Mouse (Mus musculus) myocyte (in vitro differentiated cells): Measurements from ENCODE around the gene Arid3c. TPM values are rescaled to one million over a fixed set of nuclear protein-coding genes. Genes with fewer than 3 reads are reported as not detected.
A peak's percentile ranks its signal among the peaks of the same experiment; 100 is the strongest.
"Not testable (repeated sequence)": the region's sequence is repeated elsewhere in the genome, so short reads cannot be mapped to it uniquely, and the experiment has no call there.

ENCODE experiments used
- H3K27me3 ChIP-seq: one replicate; pipeline ENCODE4 v1.6.1; 2011; ENCODE audit not compliant: control insufficient read depth, insufficient read depth, insufficient read length
- H3K36me3 ChIP-seq: one replicate; pipeline ENCODE4 v1.6.1; 2011; ENCODE audit not compliant: control insufficient read depth, insufficient read depth
- H3K4me2 ChIP-seq: one replicate; pipeline ENCODE4 v1.6.1; 2011; ENCODE audit warnings: low read depth, control low read depth
- H3K4me3 ChIP-seq: one replicate; pipeline ENCODE4 v1.5.1; 2011; ENCODE audit warnings: mild to moderate bottlenecking, control low read depth, moderate library complexity
- H3K79me2 ChIP-seq: one replicate; pipeline ENCODE4 v1.6.1; 2011; ENCODE audit not compliant: control insufficient read depth, insufficient read depth
- H3ac ChIP-seq: one replicate; pipeline ENCODE4 v1.6.1; 2011; ENCODE audit not compliant: control insufficient read depth, insufficient read length
- CEBPB ChIP-seq: IDR thresholded peaks from 2 replicates; pipeline ENCODE4 v1.6.1; 2011; ENCODE audit warnings: mild to moderate bottlenecking, moderate library complexity; ENCODE audit not compliant: poor library complexity, insufficient read depth, severe bottlenecking
- E2F4 ChIP-seq: IDR thresholded peaks from one replicate; pipeline ENCODE4 v1.6.1; 2011; ENCODE audit warnings: mild to moderate bottlenecking, control low read depth, moderate library complexity; ENCODE audit not compliant: insufficient read depth
- MAX ChIP-seq: IDR thresholded peaks from one replicate; pipeline ENCODE4 v1.6.1; 2011; ENCODE audit warnings: low read depth, mild to moderate bottlenecking, control low read depth
- MYOD1 ChIP-seq, 3 experiments: IDR thresholded peaks; one replicate each; pipeline ENCODE4 v1.6.1; 2011; ENCODE audit warnings: control low read depth in 2 of 3, low read depth in 2 of 3, mild to moderate bottlenecking in 2 of 3, moderate library complexity in 1 of 3; ENCODE audit not compliant: insufficient read length in 2 of 3, control insufficient read depth in 1 of 3
- MYOG ChIP-seq, 3 experiments: IDR thresholded peaks; one replicate each; pipeline ENCODE4 v1.6.1; 2011; ENCODE audit warnings: control low read depth in 2 of 3, low read depth in 2 of 3, mild to moderate bottlenecking in 2 of 3; ENCODE audit not compliant: insufficient read length in 2 of 3, control insufficient read depth in 1 of 3, insufficient read depth in 1 of 3
- POLR2A ChIP-seq: IDR thresholded peaks from one replicate; pipeline ENCODE4 v1.6.1; 2011; ENCODE audit warnings: low read depth, mild to moderate bottlenecking, control low read depth, moderate library complexity; ENCODE audit not compliant: insufficient read length
- POLR2AphosphoS2 ChIP-seq: IDR thresholded peaks from one replicate; pipeline ENCODE4 v1.6.1; 2011; ENCODE audit warnings: low read depth, control low read depth; ENCODE audit not compliant: insufficient read length
- REST ChIP-seq: IDR thresholded peaks from one replicate; pipeline ENCODE4 v1.6.1; 2011; ENCODE audit warnings: mild to moderate bottlenecking, control low read depth, moderate library complexity; ENCODE audit not compliant: insufficient read depth, insufficient read length
- SRF ChIP-seq: IDR thresholded peaks from one replicate; pipeline ENCODE4 v1.6.1; 2011; ENCODE audit warnings: low read depth; ENCODE audit not compliant: control insufficient read depth, insufficient read length
- TCF12 ChIP-seq: IDR thresholded peaks from one replicate; pipeline ENCODE4 v1.6.1; 2011; ENCODE audit warnings: mild to moderate bottlenecking, control low read depth; ENCODE audit not compliant: poor library complexity, insufficient read depth, severe bottlenecking
- TCF3 ChIP-seq: IDR thresholded peaks from one replicate; pipeline ENCODE4 v1.6.1; 2011; ENCODE audit warnings: low read depth, control low read depth; ENCODE audit not compliant: insufficient read length
- USF1 ChIP-seq: IDR thresholded peaks from one replicate; pipeline ENCODE4 v1.6.1; 2011; ENCODE audit warnings: low read depth, mild to moderate bottlenecking, control low read depth, moderate library complexity
- polyA plus RNA-seq: library from polyadenylated mRNA; unstranded; fragments of >200 nt; fragmentation: generic; extraction: Trizol; gene quantifications from one replicate; pipeline ENCODE4 v1.2.1, GENCODE M21; 2012; ENCODE audit warnings: missing spikeins

Arid3c gene
- polyA plus RNA-seq, 1 experiment: not detected

DNA sequence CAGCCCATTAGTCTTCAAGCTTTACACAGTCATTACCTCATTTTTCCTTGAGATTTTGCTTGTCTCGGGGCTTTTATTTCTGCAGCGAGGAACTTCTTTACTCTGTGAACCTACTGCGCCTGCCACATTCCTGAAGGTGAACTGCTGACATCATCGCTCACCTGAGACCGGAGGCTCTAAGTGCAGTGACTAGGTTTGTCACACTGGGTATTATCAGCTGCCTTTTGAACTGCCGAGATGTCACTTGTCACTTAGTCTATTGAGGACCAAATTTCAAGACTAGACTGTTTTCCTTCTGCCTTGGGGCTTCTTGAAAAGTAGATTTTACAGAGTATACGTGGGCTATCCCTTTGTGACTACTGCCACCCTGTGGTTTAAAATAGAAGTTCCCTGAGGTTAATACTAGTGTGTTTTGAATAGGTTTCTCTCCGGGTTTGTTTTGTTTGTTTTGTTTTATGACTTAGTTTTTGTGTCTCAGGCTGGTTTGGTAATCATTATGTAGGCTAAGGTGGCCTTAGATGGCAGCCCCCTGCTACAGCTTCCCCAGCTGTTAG, 22.7 kb downstream of the Arid3c start:
- H3ac ChIP-seq: no peak overlapping the region
- TF ChIP-seq SRF (no peak), TCF3 (no peak), USF1 (no peak), POLR2A (no peak), TCF12 (no peak), MAX (no peak), MYOD1 (IDR thresholded peaks at IDR 0.05; ENCODE audit: control insufficient read depth in 1 of 3, insufficient read length in 2 of 3, low read depth in 2 of 3) (no peak), POLR2AphosphoS2 (no peak), CEBPB (no peak), MYOG (IDR thresholded peaks at IDR 0.05; ENCODE audit: control insufficient read depth in 1 of 3, insufficient read depth in 1 of 3, insufficient read length in 2 of 3, low read depth in 2 of 3) (no peak), E2F4 (no peak), REST (no peak)
- peaks cover 12% of the 10 kb centered on the region for H3K27me3 ChIP-seq
- H3K79me2 ChIP-seq: peaks cover 8% of the 10 kb centered on the region
- no peak overlapping the region for H3K4me3 ChIP-seq
- peak overlapping the region; percentile 39 for H3K4me2 ChIP-seq
- no peaks in the 10 kb centered on the region for H3K36me3 ChIP-seq

DNA sequence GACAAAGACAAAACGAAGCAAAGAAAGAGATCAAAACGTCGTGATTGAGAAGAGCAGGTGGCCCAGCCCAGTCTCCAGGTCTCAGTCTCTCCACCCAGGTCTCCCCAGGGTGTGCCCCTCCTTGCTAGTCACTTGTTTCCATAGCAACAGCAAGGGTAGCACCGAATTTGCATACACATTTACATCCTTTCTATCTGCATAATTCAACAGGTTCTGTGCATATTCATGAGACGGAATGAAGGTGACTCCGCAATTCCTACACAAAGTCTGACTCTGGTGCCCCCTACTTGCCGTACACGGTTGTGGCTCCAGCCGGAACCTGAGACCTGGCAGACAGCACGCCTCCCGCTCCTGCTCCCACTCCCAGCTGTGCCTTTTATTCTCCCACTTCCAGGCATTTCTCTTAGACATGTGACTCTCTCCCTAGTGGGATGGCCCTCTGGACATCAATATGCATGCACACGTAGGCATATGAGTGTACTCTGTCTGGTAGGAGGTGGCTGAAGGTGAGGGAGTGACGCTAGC, 23.9 kb downstream of the Arid3c start:
- Histone ChIP-seq H3K4me2 (peak overlapping the region; percentile 52), H3K36me3 (no peaks in the 10 kb centered on the region), H3K27me3 (peaks cover 12% of the 10 kb centered on the region), H3K4me3 (no peak overlapping the region), H3ac (no peak overlapping the region), H3K79me2 (no peaks in the 10 kb centered on the region)
- TF ChIP-seq MYOD1 (IDR thresholded peaks at IDR 0.05; ENCODE audit: control insufficient read depth in 1 of 3, insufficient read length in 2 of 3, low read depth in 2 of 3): peak in 1 of 3 experiments; percentile 16
- TF ChIP-seq TCF12: no peak
- no peak for TF ChIP-seq POLR2AphosphoS2

DNA sequence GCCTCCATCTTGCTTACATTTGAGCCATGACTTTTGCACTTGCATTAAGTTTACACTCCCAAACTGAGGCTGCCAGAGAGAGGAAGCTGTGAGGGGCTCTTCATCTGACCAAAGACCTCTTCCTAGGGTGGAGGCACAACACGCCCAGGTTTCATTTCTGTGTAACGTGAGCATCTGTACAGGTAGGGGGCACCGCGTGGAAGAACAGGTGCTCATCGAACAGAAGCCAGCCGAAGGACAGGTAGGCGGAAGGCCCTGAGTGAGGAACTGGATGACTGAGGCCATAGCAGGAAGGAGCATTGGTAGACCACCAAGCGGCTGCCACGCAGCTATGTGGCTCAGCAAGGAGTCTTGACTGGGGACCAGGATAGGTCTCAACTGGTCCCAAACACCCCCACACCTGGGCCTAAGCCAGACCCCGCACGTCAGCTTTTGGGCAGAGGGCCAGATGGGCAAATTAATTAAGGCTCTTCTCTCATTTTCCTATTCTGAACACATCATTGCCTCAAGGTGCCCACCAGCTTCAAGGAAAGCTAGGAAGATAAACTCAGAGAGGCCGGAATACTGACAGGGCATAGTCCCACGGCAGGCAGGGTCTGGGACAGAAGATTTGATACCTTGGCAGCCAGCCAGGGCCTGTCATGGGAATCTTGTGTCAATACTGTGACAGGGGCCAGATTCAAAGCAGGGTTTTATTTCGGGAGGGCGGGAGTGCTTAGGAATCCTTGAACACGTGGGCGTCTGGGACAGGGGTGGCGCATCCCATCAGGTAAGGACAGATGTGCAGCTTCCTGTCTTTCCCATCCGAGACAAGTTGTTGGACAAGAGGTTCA, 24.8 kb downstream of the Arid3c start:
- Histone ChIP-seq H3K4me2 (peak overlapping the region; percentile 52), H3K4me3 (no peak overlapping the region), H3ac (no peak overlapping the region), H3K27me3 (peaks cover 12% of the 10 kb centered on the region), H3K36me3 (no peaks in the 10 kb centered on the region), H3K79me2 (no peaks in the 10 kb centered on the region)
- TF ChIP-seq MAX (no peak), CEBPB (no peak), TCF3 (no peak), POLR2AphosphoS2 (no peak), REST (no peak), E2F4 (no peak), SRF (no peak), USF1 (no peak), MYOD1 (IDR thresholded peaks at IDR 0.05; ENCODE audit: control insufficient read depth in 1 of 3, insufficient read length in 2 of 3, low read depth in 2 of 3) (no peak), POLR2A (no peak), TCF12 (no peak), MYOG (IDR thresholded peaks at IDR 0.05; ENCODE audit: control insufficient read depth in 1 of 3, insufficient read depth in 1 of 3, insufficient read length in 2 of 3, low read depth in 2 of 3) (no peak)

DNA sequence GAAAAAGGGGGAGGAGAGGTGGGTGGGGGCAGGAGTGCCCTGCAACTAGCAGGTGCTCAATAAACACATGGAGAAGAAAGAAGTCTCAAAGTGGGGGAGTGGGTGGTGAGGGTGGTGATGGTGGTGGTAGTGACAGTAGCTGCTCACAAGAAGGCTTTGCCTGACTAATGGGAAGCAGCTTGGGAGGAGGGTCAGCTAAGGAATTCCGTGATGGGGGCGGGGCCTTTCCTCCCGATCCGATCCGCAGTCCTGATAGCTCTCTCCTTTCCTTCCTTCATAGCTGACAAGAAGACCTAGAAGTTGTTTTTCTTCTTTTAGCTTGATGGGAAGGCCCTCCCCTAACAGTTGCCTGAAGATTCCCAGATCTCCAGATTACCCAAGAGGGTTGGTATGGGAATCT, 26.3 kb downstream of the Arid3c start:
- TF ChIP-seq POLR2AphosphoS2 (no peak), TCF3 (no peak), POLR2A (no peak), E2F4 (no peak), MAX (no peak), TCF12 (no peak), MYOD1 (IDR thresholded peaks at IDR 0.05; ENCODE audit: control insufficient read depth in 1 of 3, insufficient read length in 2 of 3, low read depth in 2 of 3) (no peak), CEBPB (no peak), REST (no peak), USF1 (no peak), MYOG (IDR thresholded peaks at IDR 0.05; ENCODE audit: control insufficient read depth in 1 of 3, insufficient read depth in 1 of 3, insufficient read length in 2 of 3, low read depth in 2 of 3) (no peak)
- H3K4me3 ChIP-seq: no peak overlapping the region
- no peak overlapping the region for H3K4me2 ChIP-seq
- peaks cover 12% of the 10 kb centered on the region for H3K27me3 ChIP-seq
- H3ac ChIP-seq: no peak overlapping the region
- H3K36me3 ChIP-seq: no peaks in the 10 kb centered on the region
- H3K79me2 ChIP-seq: no peaks in the 10 kb centered on the region

DNA sequence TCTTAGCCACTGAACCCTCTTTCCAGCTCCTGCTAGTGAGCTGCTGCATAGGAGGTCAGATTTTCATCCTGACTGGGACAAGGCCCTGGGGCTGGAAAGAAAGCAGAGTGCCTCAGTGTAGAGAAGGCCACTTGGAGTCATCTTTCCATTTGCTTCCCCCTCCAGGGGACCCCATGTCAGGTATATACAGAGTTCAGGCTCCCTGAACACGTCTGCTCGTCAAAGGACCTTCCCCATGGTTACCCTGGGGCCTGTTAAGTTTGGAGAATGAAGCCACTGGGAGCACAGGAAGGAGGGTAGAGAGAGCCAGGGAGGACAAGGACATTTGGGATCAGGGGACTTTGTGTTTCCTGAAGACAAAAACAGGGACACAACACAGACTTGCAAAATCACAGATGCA, 28.7 kb downstream of the Arid3c start:
- not testable (repeated sequence) for H3K4me3 ChIP-seq, H3ac ChIP-seq, H3K4me2 ChIP-seq, H3K36me3 ChIP-seq, H3K79me2 ChIP-seq
- peaks cover 15% of the 10 kb centered on the region for H3K27me3 ChIP-seq

DNA sequence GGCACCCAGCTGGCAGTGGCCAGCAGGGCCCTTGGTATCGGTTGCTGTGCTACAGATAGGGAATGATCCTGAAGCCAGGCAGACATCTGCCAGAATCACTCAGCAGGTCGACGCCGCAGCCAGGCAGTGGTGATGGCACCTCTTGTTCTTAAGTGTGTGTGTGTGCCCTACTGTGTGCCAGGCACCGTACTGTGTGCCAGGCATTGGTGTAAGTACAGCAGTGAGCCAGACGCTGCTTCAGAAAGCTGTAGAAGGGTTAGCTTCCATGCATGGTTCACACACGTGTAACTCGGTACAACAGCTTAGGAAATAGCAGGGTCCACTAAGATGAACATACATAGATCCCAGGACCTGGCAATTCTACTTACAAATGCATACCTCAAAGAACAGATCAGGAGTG, 30.7 kb downstream of the Arid3c start:
- not testable (repeated sequence) for H3K4me2 ChIP-seq, H3K4me3 ChIP-seq
- H3K27me3 ChIP-seq: peaks cover 15% of the 10 kb centered on the region

DNA sequence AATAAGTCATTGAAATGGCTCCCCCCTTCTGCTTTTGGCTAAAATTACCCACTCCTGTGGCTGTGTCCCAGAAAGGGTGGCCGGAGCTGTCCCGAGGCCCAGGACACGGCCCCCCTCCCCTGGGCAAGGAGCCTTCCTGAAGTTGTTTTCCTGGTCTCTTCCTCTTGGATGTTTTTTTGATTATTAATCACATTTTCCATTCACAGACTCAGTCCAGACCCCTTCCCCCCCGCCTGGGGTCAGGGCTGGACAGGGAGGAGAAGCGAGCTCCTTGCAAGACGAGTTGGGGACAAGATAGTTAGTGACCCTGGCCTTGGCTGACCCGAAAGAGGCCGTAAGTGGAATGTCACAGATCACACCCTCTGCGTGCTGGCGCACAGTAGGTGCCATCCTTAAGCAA, 31.2 kb downstream of the Arid3c start, which contains the start of gene Il11ra1:
Gene Il11ra1 (plus strand): TSS at position 207 of the 400 bp plus-strand sequence.
- H3K79me2 ChIP-seq, H3ac ChIP-seq, H3K4me2 ChIP-seq, H3K4me3 ChIP-seq, H3K36me3 ChIP-seq: not testable (repeated sequence)
- H3K27me3 ChIP-seq: peaks cover 12% of the 10 kb centered on the region

More for the DNA sequence above, 30.7 kb downstream of the Arid3c start:
- H3K36me3 ChIP-seq, H3ac ChIP-seq, H3K79me2 ChIP-seq: not testable (repeated sequence)

DNA sequence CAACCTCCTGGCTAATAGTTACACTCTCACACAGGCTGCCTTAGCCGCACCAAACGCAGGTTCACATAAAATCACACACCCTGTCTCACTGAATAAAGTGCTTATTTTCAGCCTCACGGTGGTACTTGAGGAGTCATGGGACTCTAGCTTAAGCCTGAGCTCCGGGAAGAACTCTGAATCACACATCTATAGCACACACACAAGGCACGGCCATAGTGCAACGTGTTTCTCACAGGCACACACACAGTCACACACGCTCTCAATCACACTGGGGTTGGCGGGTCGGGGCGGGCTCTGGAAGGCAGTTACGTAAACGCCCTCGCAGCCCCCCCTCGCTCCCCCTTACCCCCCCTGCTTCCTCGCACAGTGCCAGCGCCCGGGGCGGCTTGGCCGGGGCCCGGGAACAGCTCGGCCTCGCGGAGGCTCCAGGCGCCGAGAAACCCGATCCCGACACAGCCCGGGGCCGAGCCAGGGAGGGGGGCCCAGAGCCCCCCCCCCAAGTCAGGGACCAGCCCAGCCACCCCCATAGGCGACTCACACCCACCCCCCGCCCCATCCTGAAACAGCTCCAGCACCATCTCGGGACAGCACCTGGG, 32.4 kb downstream of the Arid3c start:
- not testable (repeated sequence) for H3K79me2 ChIP-seq, H3K27me3 ChIP-seq, H3K4me3 ChIP-seq, H3K36me3 ChIP-seq, H3K4me2 ChIP-seq, H3ac ChIP-seq
